Comparison of ENCODE assay signal across 10 mouse cellular contexts in genomic region chr1:84417761-84418238, GRCm38 (mm10). TPM values are rescaled to one million over a fixed set of nuclear protein-coding genes. Genes with fewer than 3 reads are reported as not detected.
A peak's percentile ranks its signal among the peaks of the same experiment; 100 is the strongest.
DNase-seq lines count a peak whose midpoint lies in the region; ATAC-seq and TF ChIP-seq lines count a peak whose summit lies in the region.
"Had no signal": no experiment of that assay in that cellular context is flagged by ENCODE, and none has a peak within 500 bp of the region (broad histone marks: within the 10 kb centered on the region; RNA-seq: fewer than 3 reads in every experiment).

No protein-coding gene starts in this region.

- H3K27ac ChIP-seq in limb, embryonic 12.5 days = no peak overlapping the region
- no peak overlapping the region for H3K27ac ChIP-seq in limb, embryonic 10.5 days
- no peak overlapping the region for H3K27ac ChIP-seq in forebrain, embryonic 15.5 days (replicated peaks)
- no peak overlapping the region for H3K27ac ChIP-seq in kidney, postnatal 0 days
- H3K27ac ChIP-seq: heart, embryonic 10.5 days had no signal

- WGBS in limb, embryonic 12.5 days = 64% methylated on average over 9 of the region's 9 CpGs
- 85% methylated on average over 9 of the region's 9 CpGs for WGBS in limb, embryonic 10.5 days
- WGBS in forebrain, embryonic 15.5 days = 35% methylated on average over 9 of the region's 9 CpGs
- 49% methylated on average over 9 of the region's 9 CpGs for WGBS in kidney, postnatal 0 days

- no peak overlapping the region for H3K4me3 ChIP-seq in limb, embryonic 12.5 days (replicated peaks)
- H3K4me3 ChIP-seq in limb, embryonic 10.5 days = no peak overlapping the region
- H3K4me3 ChIP-seq in forebrain, embryonic 15.5 days = no peak overlapping the region
- no peak overlapping the region for H3K4me3 ChIP-seq in kidney, postnatal 0 days (replicated peaks; ENCODE audit: low read depth, low read length)
- H3K4me3 ChIP-seq: heart, embryonic 10.5 days had no signal

- DNase-seq in limb, embryonic 10.5 days (ENCODE audit: low spot score) = no peak
- DNase-seq in kidney, postnatal 0 days (ENCODE audit: low spot score) = peak; percentile 91
- DNase-seq in retina, adult 2 months (ENCODE audit: low read depth, low spot score) = peak; percentile 38
- no peak for DNase-seq in right cerebral cortex, postnatal 10 days (ENCODE audit: low spot score in 2 of 2)
- DNase-seq in T-cell, adult 2 months (ENCODE audit: low spot score) = no peak
- DNase-seq: cerebellum, adult 18-20 months had no signal

- no peak overlapping the region for H3K4me2 ChIP-seq in limb, embryonic 12.5 days
- no peak overlapping the region for H3K4me2 ChIP-seq in forebrain, embryonic 15.5 days (replicated peaks)
- no peak overlapping the region for H3K4me2 ChIP-seq in kidney, postnatal 0 days (ENCODE audit: low read length)

- no peaks in the 10 kb centered on the region for H3K4me1 ChIP-seq in limb, embryonic 12.5 days (replicated peaks)
- no peaks in the 10 kb centered on the region for H3K4me1 ChIP-seq in limb, embryonic 10.5 days
- H3K4me1 ChIP-seq in forebrain, embryonic 15.5 days = peaks cover 24% of the 10 kb centered on the region
- no peaks in the 10 kb centered on the region for H3K4me1 ChIP-seq in kidney, postnatal 0 days (replicated peaks; ENCODE audit: insufficient read depth, low read length)

- no peak for TF ChIP-seq CTCF in kidney, postnatal 0 days (IDR thresholded peaks at IDR 0.05; ENCODE audit: low read depth)

- no peaks in the 10 kb centered on the region for H3K36me3 ChIP-seq in limb, embryonic 12.5 days
- no peaks in the 10 kb centered on the region for H3K36me3 ChIP-seq in limb, embryonic 10.5 days
- peaks cover 2% of the 10 kb centered on the region; the same call in 1 of the 2 replicates for H3K36me3 ChIP-seq in forebrain, embryonic 15.5 days
- no peaks in the 10 kb centered on the region for H3K36me3 ChIP-seq in kidney, postnatal 0 days (ENCODE audit: insufficient read depth, low read length)
- H3K36me3 ChIP-seq: heart, embryonic 10.5 days had no signal

- ATAC-seq in limb, embryonic 12.5 days (ENCODE audit: insufficient number of reproducible peaks, insufficient read depth, low FRiP score, low TSS enrichment, low read depth) = peak; percentile 78
- peak; percentile 51 for ATAC-seq in forebrain, embryonic 15.5 days (replicated peaks)
- ATAC-seq in kidney, postnatal 0 days (replicated peaks; ENCODE audit: low FRiP score, low read depth) = peak; percentile 40; the same call in 1 of the 2 replicates
- no peak for ATAC-seq in cerebellum, adult (ENCODE audit: insufficient number of reproducible peaks, low FRiP score, low TSS enrichment)

- H3K9ac ChIP-seq in limb, embryonic 12.5 days (replicated peaks) = no peak overlapping the region
- no peak overlapping the region for H3K9ac ChIP-seq in forebrain, embryonic 15.5 days (replicated peaks)
- H3K9ac ChIP-seq in kidney, postnatal 0 days (ENCODE audit: low read depth, low read length) = no peak overlapping the region

- no peaks in the 10 kb centered on the region for H3K27me3 ChIP-seq in limb, embryonic 12.5 days
- H3K27me3 ChIP-seq in limb, embryonic 10.5 days (ENCODE audit: low read depth, poor library complexity, severe bottlenecking) = no peaks in the 10 kb centered on the region
- H3K27me3 ChIP-seq in forebrain, embryonic 15.5 days = no peaks in the 10 kb centered on the region
- H3K27me3 ChIP-seq in kidney, postnatal 0 days (ENCODE audit: insufficient read depth, low read length) = no peaks in the 10 kb centered on the region

- no peaks in the 10 kb centered on the region for H3K9me3 ChIP-seq in limb, embryonic 12.5 days
- no peaks in the 10 kb centered on the region for H3K9me3 ChIP-seq in limb, embryonic 10.5 days (replicated peaks)
- no peaks in the 10 kb centered on the region for H3K9me3 ChIP-seq in forebrain, embryonic 15.5 days
- H3K9me3 ChIP-seq in kidney, postnatal 0 days (replicated peaks; ENCODE audit: low read length) = no peaks in the 10 kb centered on the region
- H3K9me3 ChIP-seq: heart, embryonic 10.5 days had no signal

RNA-seq across cellular contexts. Expression of gene Pid1, which starts 53.8 kb away (rescaled TPM):
- polyA plus RNA-seq in limb, embryonic 12.5 days (2016; fragmentation: Nextera tagmentation; extraction: Ambion mirVana) = 25.5 and 27.1 TPM in 2 replicates
- polyA plus RNA-seq in limb, embryonic 10.5 days (2016; fragmentation: Nextera tagmentation; extraction: Ambion mirVana) = 2.2 and 3.7 TPM in 2 replicates
- 60.0 and 64.0 TPM in 2 replicates for polyA plus RNA-seq in forebrain, embryonic 15.5 days (2015; fragmentation: Nextera tagmentation; extraction: Ambion mirVana)
- polyA plus RNA-seq in kidney, postnatal 0 days (2015; fragmentation: Nextera tagmentation; extraction: Ambion mirVana) = 21.2 and 22.9 TPM in 2 replicates

Comparison
In these comparisons a context has a peak if more than half of its experiments do, and no peak if none do; other contexts are left out.
1. DNase-seq: peak in kidney, postnatal 0 days (single experiment) and retina, adult 2 months (single experiment); none in limb, embryonic 10.5 days (single experiment), right cerebral cortex, postnatal 10 days (0 of 2) and T-cell, adult 2 months (single experiment).